Mouse (Mus musculus) kidney, postnatal 14 days (tissue): ENCODE measurements around the gene Ptpn3.
"Not testable (repeated sequence)": the region's sequence is repeated elsewhere in the genome, so short reads cannot be mapped to it uniquely, and the experiment has no call there.

Experiments
- DNase-seq: peaks from one replicate; pipeline ENCODE4 v3.0.0; 2022; ENCODE audit warnings: mixed read lengths

The Ptpn3 gene

GRCm38 (mm10) chr4:57214114-57214513 is 87.5 kb downstream of the Ptpn3 start:
- no peak for DNase-seq

GRCm38 (mm10) chr4:57211706-57212105 is 89.9 kb downstream of the Ptpn3 start:
- peak; percentile 13 for DNase-seq

- no peak for DNase-seq
Observed at GRCm38 (mm10) chr4:57205908-57206307, 95.7 kb downstream of the Ptpn3 start.

GRCm38 (mm10) chr4:57204780-57205179 is 96.9 kb downstream of the Ptpn3 start:
- DNase-seq: no peak

- DNase-seq: no peak
Observed at GRCm38 (mm10) chr4:57202660-57203361, 98.8 kb downstream of the Ptpn3 start.

- DNase-seq: no peak
Observed at GRCm38 (mm10) chr4:57202132-57202531, 99.5 kb downstream of the Ptpn3 start.

GRCm38 (mm10) chr4:57200661-57201060 is 101.0 kb downstream of the Ptpn3 start:
- no peak for DNase-seq

GRCm38 (mm10) chr4:57198666-57199393 is 102.8 kb downstream of the Ptpn3 start:
- DNase-seq: not testable (repeated sequence)

- DNase-seq: no peak
Observed at GRCm38 (mm10) chr4:57191543-57192283, 109.9 kb downstream of the Ptpn3 start.

GRCm38 (mm10) chr4:57189881-57190280 is 111.8 kb downstream of the Ptpn3 start:
- DNase-seq: no peak

- no peak for DNase-seq
Observed at GRCm38 (mm10) chr4:57186035-57186434, 115.6 kb downstream of the Ptpn3 start.

GRCm38 (mm10) chr4:57185462-57185861 is 116.2 kb downstream of the Ptpn3 start:
- DNase-seq: no peak

- no peak for DNase-seq
Observed at GRCm38 (mm10) chr4:57183493-57183892, 118.1 kb downstream of the Ptpn3 start.

- peak; percentile 42 for DNase-seq
Observed at GRCm38 (mm10) chr4:57181538-57181937, 120.1 kb downstream of the Ptpn3 start.

GRCm38 (mm10) chr4:57178881-57179280 is 122.8 kb downstream of the Ptpn3 start:
- DNase-seq: no peak

GRCm38 (mm10) chr4:57175329-57175728 is 126.3 kb downstream of the Ptpn3 start:
- no peak for DNase-seq

GRCm38 (mm10) chr4:57172861-57173260 is 128.8 kb downstream of the Ptpn3 start:
- no peak for DNase-seq

GRCm38 (mm10) chr4:57171817-57172216 is 129.8 kb downstream of the Ptpn3 start:
- peak; percentile 32 for DNase-seq

- no peak for DNase-seq
Observed at GRCm38 (mm10) chr4:57168680-57169079, 133.0 kb downstream of the Ptpn3 start.

GRCm38 (mm10) chr4:57168277-57168676 is 133.4 kb downstream of the Ptpn3 start:
- no peak for DNase-seq

GRCm38 (mm10) chr4:57166922-57167870 is 134.4 kb downstream of the Ptpn3 start:
- DNase-seq: peak; percentile 34

GRCm38 (mm10) chr4:57165654-57166053 is 136.0 kb downstream of the Ptpn3 start:
- no peak for DNase-seq
